Mouse (Mus musculus): ENCODE measurements around the gene Lrrc74a. TPM values are rescaled to one million over a fixed set of nuclear protein-coding genes. Genes with fewer than 3 reads are reported as not detected.

The Lrrc74a gene
- total RNA-seq (2021) = not detected
- long read RNA-seq, experiment 1 = 0 reads
- long read RNA-seq, experiment 2 = 0 reads

- DNase-seq = no peak
Measured at GRCm38 (mm10) chr12:86734319-86734810, at the start of gene Lrrc74a. TSS of gene Lrrc74a (plus strand) at chr12:86734369.

- DNase-seq = no peak
Measured at GRCm38 (mm10) chr12:86685275-86685674, 48.9 kb upstream of the Lrrc74a start.

- DNase-seq = no peak
Measured at GRCm38 (mm10) chr12:86686551-86687330, 47.4 kb upstream of the Lrrc74a start.

GRCm38 (mm10) chr12:86687445-86687955 is 46.7 kb upstream of the Lrrc74a start:
- no peak for DNase-seq

- DNase-seq = no peak
Measured at GRCm38 (mm10) chr12:86687971-86688573, 46.1 kb upstream of the Lrrc74a start.

- no peak for DNase-seq
Measured at GRCm38 (mm10) chr12:86688917-86689316, 45.3 kb upstream of the Lrrc74a start.

GRCm38 (mm10) chr12:86690700-86691485 is 43.3 kb upstream of the Lrrc74a start:
- DNase-seq = no peak

- no peak for DNase-seq
Measured at GRCm38 (mm10) chr12:86692471-86693356, 41.5 kb upstream of the Lrrc74a start.

- DNase-seq = no peak
Measured at GRCm38 (mm10) chr12:86693389-86693788, 40.8 kb upstream of the Lrrc74a start.

GRCm38 (mm10) chr12:86694441-86694840 is 39.7 kb upstream of the Lrrc74a start:
- DNase-seq = peak; percentile 46 to 48

GRCm38 (mm10) chr12:86697996-86698395 is 36.2 kb upstream of the Lrrc74a start:
- DNase-seq = no peak

GRCm38 (mm10) chr12:86698537-86698936 is 35.6 kb upstream of the Lrrc74a start:
- DNase-seq = no peak

- DNase-seq = no peak
Measured at GRCm38 (mm10) chr12:86699965-86700926, 33.9 kb upstream of the Lrrc74a start.

- no peak for DNase-seq
Measured at GRCm38 (mm10) chr12:86700927-86701310, 33.2 kb upstream of the Lrrc74a start.

GRCm38 (mm10) chr12:86701491-86701890 is 32.7 kb upstream of the Lrrc74a start:
- DNase-seq = no peak

- no peak for DNase-seq
Measured at GRCm38 (mm10) chr12:86702690-86703089, 31.5 kb upstream of the Lrrc74a start.

- DNase-seq = no peak
Measured at GRCm38 (mm10) chr12:86705843-86706242, 28.3 kb upstream of the Lrrc74a start.

GRCm38 (mm10) chr12:86714026-86714425 is 20.1 kb upstream of the Lrrc74a start:
- DNase-seq = no peak

GRCm38 (mm10) chr12:86715401-86715800 is 18.8 kb upstream of the Lrrc74a start:
- DNase-seq = peak; percentile 73 to 75

- DNase-seq = no peak
Measured at GRCm38 (mm10) chr12:86716962-86717361, 17.2 kb upstream of the Lrrc74a start.

Measured in adrenal gland, postnatal 36 days (tissue).